Mouse (Mus musculus) lung, adult 2 months (tissue): ENCODE measurements at regions not wholly inside any gene's neighbourhood (a gene's known extent, or its start where the extent isn't known, plus 50 kb on each side); places are given as distances from the start of the nearest gene placed in this dataset.

Experiments
- CTCF ChIP-seq: fragments of 200-500 bp; IDR thresholded peaks from 2 replicates; pipeline ENCODE4 v1.5.1; 2011; ENCODE audit warnings: mild to moderate bottlenecking, low read length, control low read depth; ENCODE audit not compliant: insufficient read depth
- POLR2A ChIP-seq: fragments of 200-500 bp; IDR thresholded peaks from 2 replicates; pipeline ENCODE4 v1.6.1; 2011; ENCODE audit warnings: low read depth, mild to moderate bottlenecking, control low read depth, low read length, borderline replicate concordance; ENCODE audit errors: extremely low read depth

- no peak for TF ChIP-seq POLR2A
- TF ChIP-seq CTCF = no peak
Observed at GRCm38 (mm10) chr1:59417317-59417716, 64.9 kb upstream of the Fzd7 start.
